Mouse (Mus musculus): ENCODE measurements around the gene Add1. TPM values are rescaled to one million over a fixed set of nuclear protein-coding genes. Genes with fewer than 3 reads are reported as not detected.

Gene Add1
- polyA plus RNA-seq, 1 experiment from 2014 or later = 69.3 TPM

DNA sequence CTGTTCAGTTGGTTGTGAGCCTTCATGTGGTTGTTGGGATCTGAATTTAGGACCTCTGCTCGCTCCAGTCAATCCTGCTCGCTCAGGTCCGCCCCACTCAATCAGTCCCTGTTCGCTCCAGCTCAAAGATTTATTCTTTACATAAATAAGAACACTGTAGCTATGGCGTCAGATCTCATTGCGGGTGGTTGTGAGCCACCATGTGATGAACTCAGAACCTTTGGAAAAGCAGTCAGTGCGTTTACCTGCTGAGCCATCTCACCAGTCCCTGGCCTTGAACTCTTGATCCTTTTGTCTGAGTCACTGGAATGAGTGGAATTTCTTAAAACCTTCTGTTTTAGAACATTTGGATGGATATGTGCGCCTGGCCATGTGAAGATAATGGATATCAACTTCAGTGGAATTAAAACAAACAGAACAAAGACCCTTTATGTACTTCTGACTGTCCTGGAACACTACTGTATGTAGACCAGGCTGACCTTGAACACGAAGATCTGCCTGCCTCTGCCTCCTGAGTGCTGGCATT lies 19.8 kb downstream of the Add1 start:
- Histone ChIP-seq H3K9ac (ENCODE audit: low read length) (no peak overlapping the region), H3K9me3 (ENCODE audit: control insufficient read depth, low read length) (no peaks in the 10 kb centered on the region), H3K4me3 (ENCODE audit: low read depth, low read length) (no peak overlapping the region), H3K4me1 (replicated peaks; ENCODE audit: control insufficient read depth, insufficient read depth) (no peaks in the 10 kb centered on the region), H3K4me2 (replicated peaks; ENCODE audit: low read depth) (no peak overlapping the region), H3K27ac (replicated peaks) (no peak overlapping the region), H3K27me3 (ENCODE audit: control insufficient read depth, insufficient read depth, low read length) (no peaks in the 10 kb centered on the region), H3K36me3 (ENCODE audit: control insufficient read depth, insufficient read depth, low read length) (0 out of 2 replicates have a peak, but pooled peaks cover under 1% of the 10 kb centered on the region)
- ATAC-seq (ENCODE audit: low FRiP score, low TSS enrichment) = no peak
- DNase-seq (ENCODE audit: low spot score) = no peak
- TF ChIP-seq EP300 (optimal IDR thresholded peaks at IDR 0.05) = no peak
- 93% methylated on average over 9 of the region's 9 CpGs for WGBS

DNA sequence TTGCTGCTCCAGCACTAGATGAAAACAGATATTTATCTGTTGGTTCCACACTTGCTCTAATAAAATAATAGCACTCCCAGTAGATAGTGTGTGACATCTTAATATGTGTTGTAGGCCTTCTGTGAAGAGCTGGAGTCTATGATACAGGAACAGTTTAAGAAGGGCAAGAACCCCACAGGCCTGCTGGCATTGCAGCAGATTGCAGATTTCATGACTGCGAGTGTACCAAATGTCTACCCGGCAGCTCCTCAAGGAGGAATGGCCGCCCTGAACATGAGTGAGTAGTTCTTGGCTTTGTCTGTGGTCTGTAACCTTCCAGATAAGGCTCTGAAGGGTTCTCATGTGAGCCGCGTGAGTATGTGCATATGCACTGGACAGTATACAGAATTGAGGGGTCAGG lies 31.1 kb downstream of the Add1 start:
- ATAC-seq (ENCODE audit: low FRiP score, low TSS enrichment) (no peak), DNase-seq (ENCODE audit: low spot score) (no peak)
- 94% methylated on average over 5 of the region's 5 CpGs for WGBS
- Histone ChIP-seq H3K9ac (ENCODE audit: low read length) (no peak overlapping the region), H3K9me3 (ENCODE audit: control insufficient read depth, low read length) (no peaks in the 10 kb centered on the region), H3K4me3 (ENCODE audit: low read depth, low read length) (no peak overlapping the region), H3K4me2 (replicated peaks; ENCODE audit: low read depth) (no peak overlapping the region), H3K27ac (replicated peaks) (no peak overlapping the region), H3K27me3 (ENCODE audit: control insufficient read depth, insufficient read depth, low read length) (no peaks in the 10 kb centered on the region), H3K36me3 (ENCODE audit: control insufficient read depth, insufficient read depth, low read length) (peaks cover 15% of the 10 kb centered on the region), H3K4me1 (replicated peaks; ENCODE audit: control insufficient read depth, insufficient read depth) (no peaks in the 10 kb centered on the region)
- TF ChIP-seq CTCF (IDR thresholded peaks at IDR 0.05; ENCODE audit: low read depth) (no peak), EP300 (optimal IDR thresholded peaks at IDR 0.05) (no peak)

DNA sequence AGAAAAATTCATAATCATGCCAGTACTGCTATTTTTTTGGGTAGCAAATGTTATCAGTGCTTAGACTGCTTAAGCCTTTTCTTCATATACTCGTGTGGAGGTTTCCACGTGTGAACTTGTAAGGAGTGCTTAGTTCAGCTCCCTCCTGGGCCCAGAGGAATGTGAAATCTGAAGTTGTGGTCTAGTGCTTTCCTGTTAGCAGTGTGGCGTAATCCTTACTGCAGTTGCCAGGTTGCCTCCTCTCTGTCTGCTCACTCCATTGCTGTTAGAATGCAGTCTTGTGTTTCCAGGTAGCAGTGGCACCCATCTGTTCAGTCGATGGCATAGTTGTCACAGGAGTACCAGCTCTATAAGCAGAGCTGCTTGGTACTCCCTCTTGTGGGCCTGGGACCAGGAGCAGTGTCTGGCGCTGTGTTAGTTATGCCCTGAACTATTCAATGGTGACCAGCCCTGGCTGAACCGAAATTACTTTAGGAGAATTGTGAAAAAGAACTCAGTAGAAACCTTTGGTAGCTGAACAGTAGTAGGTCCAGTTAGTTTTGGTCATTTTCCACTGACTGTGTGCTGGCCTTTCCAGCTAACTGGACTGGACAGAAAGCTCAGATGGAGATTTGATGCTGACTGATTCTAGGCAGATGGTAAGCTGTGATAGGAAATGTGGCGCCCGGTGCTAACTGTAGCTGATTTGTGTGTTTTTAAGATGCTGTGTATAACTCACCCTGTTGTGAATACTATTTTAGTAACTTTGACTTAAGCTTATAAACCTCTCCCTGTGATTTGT lies 33.8 kb downstream of the Add1 start:
- 80% methylated on average over 8 of the region's 8 CpGs for WGBS
- DNase-seq (ENCODE audit: low spot score) (no peak), ATAC-seq (ENCODE audit: low FRiP score, low TSS enrichment) (no peak)
- H3K27me3 ChIP-seq (ENCODE audit: control insufficient read depth, insufficient read depth, low read length) = no peaks in the 10 kb centered on the region
- TF ChIP-seq EP300 (optimal IDR thresholded peaks at IDR 0.05) (no peak), CTCF (IDR thresholded peaks at IDR 0.05; ENCODE audit: low read depth) (peak; percentile 34)
- H3K4me3 ChIP-seq (ENCODE audit: low read depth, low read length) = no peak overlapping the region
- no peak overlapping the region for H3K9ac ChIP-seq (ENCODE audit: low read length)
- H3K9me3 ChIP-seq (ENCODE audit: control insufficient read depth, low read length) = no peaks in the 10 kb centered on the region
- H3K4me2 ChIP-seq (replicated peaks; ENCODE audit: low read depth) = no peak overlapping the region
- peaks cover 16% of the 10 kb centered on the region for H3K36me3 ChIP-seq (ENCODE audit: control insufficient read depth, insufficient read depth, low read length)
- no peaks in the 10 kb centered on the region for H3K4me1 ChIP-seq (replicated peaks; ENCODE audit: control insufficient read depth, insufficient read depth)
- no peak overlapping the region for H3K27ac ChIP-seq (replicated peaks)

DNA sequence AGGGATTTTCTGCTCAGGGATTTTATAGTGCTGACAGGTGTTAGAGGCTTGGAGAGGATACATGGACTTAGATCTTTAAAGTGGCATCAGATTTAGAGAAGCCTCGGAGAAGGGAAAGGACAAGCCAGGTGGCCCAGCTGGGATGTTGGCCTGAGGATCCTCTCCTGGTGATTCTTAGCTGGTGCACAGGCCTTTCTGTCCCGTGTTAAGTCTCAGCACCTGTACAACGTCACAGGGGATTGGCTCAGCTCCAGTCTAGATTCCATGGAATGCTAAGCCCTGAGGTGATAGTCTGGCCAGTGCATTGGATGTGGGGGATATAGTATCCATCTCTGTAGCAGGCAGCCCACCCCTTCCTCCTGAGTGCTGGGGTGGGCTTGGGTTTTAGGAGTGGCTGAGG lies 34.8 kb downstream of the Add1 start:
- Histone ChIP-seq H3K9ac (ENCODE audit: low read length) (no peak overlapping the region), H3K4me2 (replicated peaks; ENCODE audit: low read depth) (no peak overlapping the region), H3K27ac (replicated peaks) (no peak overlapping the region), H3K4me1 (replicated peaks; ENCODE audit: control insufficient read depth, insufficient read depth) (no peaks in the 10 kb centered on the region), H3K4me3 (ENCODE audit: low read depth, low read length) (no peak overlapping the region), H3K36me3 (ENCODE audit: control insufficient read depth, insufficient read depth, low read length) (peaks cover 15% of the 10 kb centered on the region), H3K9me3 (ENCODE audit: control insufficient read depth, low read length) (no peaks in the 10 kb centered on the region), H3K27me3 (ENCODE audit: control insufficient read depth, insufficient read depth, low read length) (no peaks in the 10 kb centered on the region)
- DNase-seq (ENCODE audit: low spot score) (no peak), ATAC-seq (ENCODE audit: low FRiP score, low TSS enrichment) (no peak)
- TF ChIP-seq EP300 (optimal IDR thresholded peaks at IDR 0.05) = no peak
- no peak for TF ChIP-seq CTCF (IDR thresholded peaks at IDR 0.05; ENCODE audit: low read depth)
- WGBS = 59% methylated on average over 3 of the region's 3 CpGs

DNA sequence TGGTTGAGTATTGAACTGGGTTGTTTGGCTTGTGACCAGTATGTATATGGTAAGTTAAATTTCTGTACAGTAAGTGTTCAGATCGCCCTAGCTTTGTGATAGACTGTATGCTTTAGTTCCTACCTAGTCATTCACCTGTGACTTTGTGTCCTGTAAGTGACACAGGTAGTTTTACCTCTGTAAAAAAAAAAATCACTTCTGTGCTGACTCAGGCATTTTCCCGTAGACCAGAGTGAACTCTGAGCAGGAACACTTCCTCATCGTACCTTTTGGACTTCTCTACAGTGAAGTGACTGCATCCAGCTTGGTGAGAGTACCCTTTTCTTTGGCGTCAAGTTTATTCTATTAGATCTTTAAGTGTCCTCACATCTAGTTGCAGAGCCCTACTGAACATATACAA lies 36.5 kb downstream of the Add1 start:
- Histone ChIP-seq H3K4me2 (replicated peaks; ENCODE audit: low read depth) (no peak overlapping the region), H3K9me3 (ENCODE audit: control insufficient read depth, low read length) (no peaks in the 10 kb centered on the region), H3K4me1 (replicated peaks; ENCODE audit: control insufficient read depth, insufficient read depth) (no peaks in the 10 kb centered on the region), H3K27ac (replicated peaks) (no peak overlapping the region), H3K4me3 (ENCODE audit: low read depth, low read length) (no peak overlapping the region), H3K27me3 (ENCODE audit: control insufficient read depth, insufficient read depth, low read length) (no peaks in the 10 kb centered on the region), H3K9ac (ENCODE audit: low read length) (no peak overlapping the region), H3K36me3 (ENCODE audit: control insufficient read depth, insufficient read depth, low read length) (peaks cover 25% of the 10 kb centered on the region)
- TF ChIP-seq EP300 (optimal IDR thresholded peaks at IDR 0.05) (no peak), CTCF (IDR thresholded peaks at IDR 0.05; ENCODE audit: low read depth) (no peak)
- no peak for ATAC-seq (ENCODE audit: low FRiP score, low TSS enrichment)
- DNase-seq (ENCODE audit: low spot score) = no peak
- 87% methylated on average over 4 of the region's 4 CpGs for WGBS

DNA sequence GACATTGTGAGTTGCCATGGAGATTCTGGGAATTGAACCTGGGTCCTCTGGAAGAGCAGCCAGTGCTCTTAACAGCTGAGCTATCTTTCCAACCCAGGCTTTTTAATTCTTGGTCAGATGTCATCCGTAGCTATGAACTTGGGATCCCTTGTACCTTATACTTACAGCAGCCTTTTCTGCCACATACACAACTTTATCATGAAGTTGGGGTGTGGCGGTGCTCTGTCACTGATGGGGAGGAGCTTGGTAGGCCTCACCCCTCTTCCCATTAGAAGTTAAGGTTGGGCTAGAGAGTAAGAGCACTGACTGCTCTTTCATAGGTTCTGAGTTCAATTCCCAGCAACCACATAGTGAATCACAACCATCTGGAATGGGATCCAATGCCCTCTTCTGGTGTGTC lies 59.5 kb downstream of the Add1 start:
- Histone ChIP-seq H3K4me3 (ENCODE audit: low read depth, low read length) (no peak overlapping the region), H3K9me3 (ENCODE audit: control insufficient read depth, low read length) (no peaks in the 10 kb centered on the region), H3K27me3 (ENCODE audit: control insufficient read depth, insufficient read depth, low read length) (no peaks in the 10 kb centered on the region), H3K9ac (ENCODE audit: low read length) (no peak overlapping the region), H3K36me3 (ENCODE audit: control insufficient read depth, insufficient read depth, low read length) (peaks cover 24% of the 10 kb centered on the region), H3K4me1 (replicated peaks; ENCODE audit: control insufficient read depth, insufficient read depth) (no peaks in the 10 kb centered on the region; the same call in 1 of the 2 replicates), H3K27ac (replicated peaks) (no peak overlapping the region), H3K4me2 (replicated peaks; ENCODE audit: low read depth) (no peak overlapping the region)
- 87% methylated on average over 2 of the region's 2 CpGs for WGBS
- TF ChIP-seq EP300 (optimal IDR thresholded peaks at IDR 0.05) = no peak
- no peak for TF ChIP-seq CTCF (IDR thresholded peaks at IDR 0.05; ENCODE audit: low read depth)
- no peak for ATAC-seq (ENCODE audit: low FRiP score, low TSS enrichment)
- DNase-seq (ENCODE audit: low spot score) = no peak

Measured in stomach, postnatal 0 days (tissue).